ENCODE assay signal across 11 mouse cellular contexts in the genomic region with DNA sequence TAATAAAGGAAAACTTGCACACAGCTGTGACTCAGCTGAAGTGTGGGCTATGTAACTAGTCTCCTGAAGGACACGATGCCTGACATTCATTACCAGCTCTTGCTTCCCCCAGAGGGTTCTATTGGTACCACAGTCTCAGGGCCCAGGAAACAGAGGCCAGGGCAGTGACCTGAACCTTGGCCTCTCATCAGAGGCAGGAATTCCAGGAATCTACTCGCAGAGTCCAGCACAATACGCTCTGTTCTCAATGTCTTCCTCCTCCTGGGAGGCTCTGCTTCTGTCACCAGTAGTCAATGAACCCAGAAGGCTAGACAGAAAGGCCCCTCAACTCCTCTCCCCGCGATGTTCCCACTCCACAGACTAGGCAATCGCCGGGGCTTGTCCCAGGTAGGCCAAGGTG.
DNase-seq lines count a peak whose midpoint lies in the region; TF ChIP-seq lines count a peak whose summit lies in the region.
"Had no signal": no experiment of that assay in that cellular context is flagged by ENCODE, and none has a peak within 500 bp of the region (broad histone marks: within the 10 kb centered on the region; RNA-seq: fewer than 3 reads in every experiment).

No protein-coding gene starts in this region.

- DNase-seq in gastrocnemius, adult 2 months: no peak
- DNase-seq in gastrocnemius, postnatal 4 days (ENCODE audit: low spot score in 2 of 2): no peak
- peak; percentile 65 for DNase-seq in adrenal gland, postnatal 14 days
- DNase-seq in kidney, adult 8-10 months: peak; percentile 86 to 88
- DNase-seq in lung, postnatal 10 days: peak; percentile 59
- DNase-seq in neural tube, embryonic 10.5 days (ENCODE audit: extremely low spot score, low spot score): no peak
- no peak for DNase-seq in cerebellum, adult 9-11 months
- no peak for DNase-seq in cerebellum, adult 11-12 months
- DNase-seq: gastrocnemius, postnatal 25 days; heart, postnatal 4 days had no signal

- TF ChIP-seq CTCF in gastrocnemius, adult 2 months (IDR thresholded peaks at IDR 0.05): no peak

- 0 out of 2 replicates have a peak overlapping the region, but pooled peaks have one; percentile 28 for H3K27ac ChIP-seq in gastrocnemius, adult 2 months

- no peak overlapping the region for H3K4me3 ChIP-seq in gastrocnemius, adult 2 months
- H3K4me3 ChIP-seq: megakaryocyte, embryonic 14.5 days had no signal

- intact Hi-C loops in gastrocnemius, adult 2 months (cut with DNase I): no loop called here

Comparison
In these comparisons a context has a peak if more than half of its experiments do, and no peak if none do; other contexts are left out.
1. DNase-seq: peak in adrenal gland, postnatal 14 days (single experiment), kidney, adult 8-10 months (2 of 2) and lung, postnatal 10 days (single experiment); none in gastrocnemius, adult 2 months (single experiment), gastrocnemius, postnatal 4 days (0 of 2), neural tube, embryonic 10.5 days (single experiment), cerebellum, adult 9-11 months (single experiment) and cerebellum, adult 11-12 months (single experiment).